Mouse (Mus musculus) C2C12 (cell line): ENCODE results near the gene Enkur.
A peak's percentile ranks its signal among the peaks of the same experiment; 100 is the strongest.

ENCODE experiments used
- CEBPB ChIP-seq: IDR thresholded peaks from one replicate; pipeline ENCODE4 v1.6.1; 2011; ENCODE audit warnings: low read depth, mild to moderate bottlenecking, control low read depth, moderate library complexity
- CTCF ChIP-seq: IDR thresholded peaks from one replicate; pipeline ENCODE4 v1.5.1; 2011; ENCODE audit not compliant: control insufficient read depth, insufficient read depth, insufficient read length
- FOSL1 ChIP-seq: IDR thresholded peaks from one replicate; pipeline ENCODE4 v1.8.0; 2011; ENCODE audit warnings: mild to moderate bottlenecking, low read length; ENCODE audit not compliant: poor library complexity, insufficient read depth, severe bottlenecking
- MAX ChIP-seq: IDR thresholded peaks from one replicate; pipeline ENCODE4 v1.6.1; 2011; ENCODE audit warnings: mild to moderate bottlenecking, control low read depth
- MYOD1 ChIP-seq: IDR thresholded peaks from one replicate; pipeline ENCODE4 v1.6.1; 2011; ENCODE audit warnings: low read depth; ENCODE audit not compliant: control insufficient read depth, insufficient read length
- MYOG ChIP-seq: IDR thresholded peaks from one replicate; pipeline ENCODE4 v1.6.1; 2011; ENCODE audit not compliant: control insufficient read depth, insufficient read length; ENCODE audit errors: extremely low read depth
- USF1 ChIP-seq: IDR thresholded peaks from one replicate; pipeline ENCODE4 v1.6.1; 2011; ENCODE audit warnings: low read depth, mild to moderate bottlenecking, control low read depth, moderate library complexity

DNA sequence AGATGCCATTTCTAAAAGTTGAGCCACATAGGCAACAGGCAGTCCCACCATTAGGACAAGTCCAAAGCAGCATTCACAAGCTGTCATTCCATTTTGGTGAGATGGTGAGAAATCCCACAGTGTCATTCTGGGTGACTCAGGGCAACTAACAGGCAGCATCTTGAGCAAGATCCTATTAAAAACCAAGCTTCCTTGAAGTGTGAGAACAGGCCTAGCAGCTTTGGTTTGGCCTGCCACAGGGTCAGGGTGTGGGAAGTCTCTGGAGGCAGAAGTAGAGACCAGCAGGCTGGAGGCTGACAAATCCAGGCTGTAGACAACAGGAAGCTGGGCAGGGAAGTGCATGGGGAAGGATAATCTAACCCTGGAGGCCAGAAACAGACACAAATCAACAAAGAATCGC lies 22.4 kb downstream of the Enkur start:
- peak; percentile 13 for TF ChIP-seq CEBPB
- TF ChIP-seq MYOG: no peak
- TF ChIP-seq CTCF: no peak
- no peak for TF ChIP-seq MAX
- no peak for TF ChIP-seq FOSL1
- TF ChIP-seq USF1: no peak
- no peak for TF ChIP-seq MYOD1
